Mouse (Mus musculus) activated CD4-positive, CD25-positive, alpha-beta regulatory T cell, adult 9 weeks (primary cell): ENCODE results near the gene Snx15. TPM values are rescaled to one million over a fixed set of nuclear protein-coding genes. Genes with fewer than 3 reads are reported as not detected.

Source experiments
- polyA plus RNA-seq: library from polyadenylated mRNA; unstranded; fragments of 100-300 nt; shearing (Covaris generic); gene quantifications from one replicate; pipeline ENCODE4 v1.2.1, GENCODE M21; 2017

Snx15 gene
- polyA plus RNA-seq, result 36.4 TPM

DNA sequence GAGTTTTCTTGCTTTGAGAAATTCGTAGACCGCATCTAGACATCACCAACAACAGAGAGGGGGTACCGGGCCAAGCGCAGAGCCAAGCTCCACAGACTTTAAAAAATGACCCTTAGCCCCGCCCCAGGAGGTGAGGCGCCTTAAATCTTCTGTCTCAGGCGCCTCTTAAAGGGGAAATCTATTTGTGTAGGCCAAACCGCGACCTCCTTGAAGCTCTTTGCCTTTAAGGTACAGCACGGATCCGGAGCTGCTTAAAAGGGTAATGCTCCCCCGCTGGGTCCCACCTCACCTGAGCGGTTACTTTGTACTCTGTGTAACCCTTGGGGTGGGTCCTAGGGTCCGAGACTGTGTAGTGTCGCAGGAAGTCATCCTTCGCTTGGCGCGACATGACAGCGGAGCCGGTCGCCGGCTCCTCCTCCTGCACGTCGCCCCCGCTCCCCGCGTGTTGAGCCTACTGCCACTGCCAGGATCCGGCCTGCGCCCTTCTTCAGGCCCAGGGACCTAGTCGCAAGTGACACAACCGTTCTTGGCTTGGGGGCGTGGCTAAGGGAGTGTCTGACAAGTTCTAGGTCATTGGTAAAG is at the start of gene Snx15:
TSS of gene Snx15 (minus strand) at position 545 of the 582 bp plus-strand sequence.

GRCm38 (mm10) chr19:6141394-6141749 is 13.3 kb upstream of the Snx15 start, which contains the start of gene Arl2:
Arl2 (minus strand) TSS chr19:6141548.

GRCm38 (mm10) chr19:6140678-6141393 is 12.7 kb upstream of the Snx15 start, which contains the start of gene Batf2:
Batf2 (plus strand) TSS chr19:6140983.

DNA sequence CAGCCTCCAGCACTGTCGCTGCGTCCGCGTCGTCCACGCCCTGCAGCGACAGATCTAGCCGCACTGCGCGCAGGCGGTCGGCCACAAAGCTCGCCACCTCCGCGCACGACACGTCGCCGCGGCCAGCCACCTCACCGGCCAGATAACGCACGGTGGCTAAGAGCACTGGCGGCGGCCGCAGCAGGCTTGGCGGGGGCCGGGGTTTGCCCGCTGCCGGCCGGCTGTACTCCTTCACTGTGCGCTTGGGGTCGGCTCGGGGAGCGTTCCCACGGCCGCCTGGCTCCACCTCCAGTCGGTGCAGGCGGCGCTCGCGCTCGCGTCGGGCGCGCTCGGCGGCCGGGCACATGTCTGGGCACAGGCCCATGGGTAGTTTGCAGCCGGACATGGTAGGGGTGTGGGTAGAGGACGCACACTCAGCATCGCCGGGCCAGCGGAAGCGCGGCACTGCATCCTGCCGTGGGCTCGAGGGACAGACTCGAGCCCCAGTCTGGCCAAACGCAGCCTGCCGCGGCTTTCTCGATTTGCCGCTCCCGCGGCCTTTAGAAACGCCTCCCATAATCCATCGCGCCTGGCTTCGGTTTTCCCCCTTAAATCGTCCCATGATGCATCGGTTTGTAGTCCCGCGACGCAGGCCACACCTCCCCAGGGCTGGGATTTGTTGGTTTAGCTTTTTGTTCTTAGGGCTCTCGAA is 10.0 kb downstream of the Snx15 start, which contains the start of gene Sac3d1:
TSS of gene Sac3d1 (minus strand) at position 665 of the 691 bp plus-strand sequence.

DNA sequence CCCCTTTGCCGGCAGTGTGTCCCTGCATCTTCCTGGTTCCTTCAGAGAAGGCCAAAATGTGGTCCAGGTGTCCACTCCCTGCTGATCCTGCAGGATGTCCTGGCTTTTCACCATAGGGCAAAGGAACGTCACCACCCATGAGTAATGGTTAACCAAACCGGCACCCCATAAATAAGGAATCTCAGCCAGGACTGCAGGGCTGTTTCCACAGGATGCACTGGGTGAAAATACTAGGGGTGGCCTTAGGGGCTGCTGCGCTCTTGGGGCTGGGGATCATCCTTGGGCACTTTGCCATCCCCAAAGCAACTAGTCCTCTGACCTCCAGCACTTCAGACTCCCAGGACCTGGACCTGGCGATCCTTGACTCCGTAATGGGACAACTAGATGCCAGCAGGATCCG is 22.5 kb downstream of the Snx15 start, which contains the start of gene Naaladl1:
TSS of gene Naaladl1 (plus strand) at position 197 of the 400 bp plus-strand sequence.

DNA sequence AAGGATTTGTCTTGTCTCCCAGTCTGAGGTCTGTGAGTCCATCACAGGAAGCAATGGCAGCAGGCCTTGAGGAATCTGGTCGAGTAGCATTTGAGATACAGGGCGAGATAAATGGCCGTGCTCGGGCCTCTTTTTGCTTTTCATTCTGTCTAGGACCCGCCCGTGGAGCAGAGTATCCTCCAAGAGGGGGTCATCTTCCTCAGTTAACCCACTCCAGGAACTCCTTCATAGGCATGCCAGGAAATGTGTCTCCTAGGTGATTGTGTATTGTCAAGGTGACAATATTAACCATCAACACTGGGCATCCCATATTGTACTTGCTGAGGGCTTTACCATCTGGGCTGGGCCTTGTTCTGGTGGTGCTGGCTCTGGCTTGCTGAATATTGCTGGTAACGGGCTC is 34.0 kb downstream of the Snx15 start, which contains the start of gene AC131692.1:
TSS of gene AC131692.1 (plus strand) at position 301 of the 400 bp plus-strand sequence.

GRCm38 (mm10) chr19:6084478-6085248 is 43.4 kb downstream of the Snx15 start, which contains the start of the genes Zfpl1 and Cdca5:
Zfpl1 (minus strand) TSS chr19:6084956.
Cdca5 (plus strand) TSS chr19:6084983.

DNA sequence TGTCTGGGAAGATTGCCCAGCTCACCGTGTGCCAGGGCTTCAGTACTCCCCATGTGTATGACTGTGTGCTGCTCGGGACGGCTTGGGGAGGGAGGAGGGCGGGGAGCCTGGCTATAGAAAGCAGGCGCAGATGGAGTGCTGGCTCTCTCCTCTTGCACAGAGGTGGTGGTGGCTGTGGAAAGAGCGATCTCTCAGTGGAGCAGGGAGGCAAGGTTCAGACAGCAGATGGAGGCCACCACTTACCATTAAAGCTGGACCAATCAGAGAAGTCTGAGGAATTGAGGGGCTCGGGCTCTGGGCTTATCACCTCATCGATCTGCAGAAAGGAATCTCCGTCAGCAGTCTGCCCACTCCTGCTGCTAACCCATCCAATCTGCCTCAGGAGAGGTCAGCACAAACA is 45.9 kb downstream of the Snx15 start, which contains the start of gene Gm28374:
TSS of gene Gm28374 (minus strand) at position 101 of the 400 bp plus-strand sequence.

GRCm38 (mm10) chr19:6079983-6080480 is 48.1 kb downstream of the Snx15 start, which contains the start of gene Tmem262:
Tmem262 (plus strand) TSS chr19:6080033.

GRCm38 (mm10) chr19:6076564-6077393 is 51.3 kb downstream of the Snx15 start, which contains the start of gene Vps51:
Vps51 (minus strand) TSS chr19:6077231.

Other genes with a start within 250 kb of the Snx15 start
- 1.1 TPM for gene Tigd3, start 234.2 kb downstream of the Snx15 start, polyA plus RNA-seq
- gene Dpf2, start 215.3 kb downstream of the Snx15 start, polyA plus RNA-seq, result 198 TPM
- gene Cdc42ep2, start 203.5 kb downstream of the Snx15 start, polyA plus RNA-seq, result 0.26 TPM
- gene Pola2, start 164.1 kb downstream of the Snx15 start, polyA plus RNA-seq, result 49.8 TPM
- not detected for gene Slc22a20, start 142.2 kb downstream of the Snx15 start, polyA plus RNA-seq
- gene Capn1, start 112.4 kb downstream of the Snx15 start, polyA plus RNA-seq, result 80.8 TPM
- gene Syvn1, start 81.7 kb downstream of the Snx15 start, polyA plus RNA-seq, result 60.1 TPM
- gene Mrpl49, start 70.5 kb downstream of the Snx15 start, polyA plus RNA-seq, result 45.4 TPM
- 1,033 TPM for gene Fau, start 70.5 kb downstream of the Snx15 start, polyA plus RNA-seq
- 6.5 TPM for gene Znhit2, start 67.1 kb downstream of the Snx15 start, polyA plus RNA-seq
- 20.0 TPM for gene Tm7sf2, start 59.9 kb downstream of the Snx15 start, polyA plus RNA-seq
- 86.7 TPM for gene Vps51, start 51.1 kb downstream of the Snx15 start, polyA plus RNA-seq
- not detected for gene Tmem262, start 48.3 kb downstream of the Snx15 start, polyA plus RNA-seq
- 0.61 TPM for gene Gm28374, start 46.0 kb downstream of the Snx15 start, polyA plus RNA-seq
- 55.0 TPM for gene Zfpl1, start 43.3 kb downstream of the Snx15 start, polyA plus RNA-seq
- 5.0 TPM for gene Cdca5, start 43.3 kb downstream of the Snx15 start, polyA plus RNA-seq
- gene AC131692.1, start 33.9 kb downstream of the Snx15 start, polyA plus RNA-seq, result not detected
- not detected for gene Naaladl1, start 22.5 kb downstream of the Snx15 start, polyA plus RNA-seq
- gene Sac3d1, start 9.7 kb downstream of the Snx15 start, polyA plus RNA-seq, result 2.3 TPM
- gene Batf2, start 12.7 kb upstream of the Snx15 start, polyA plus RNA-seq, result not detected
- gene Arl2, start 13.2 kb upstream of the Snx15 start, polyA plus RNA-seq, result 18.3 TPM
- not detected for gene Majin, start 56.1 kb upstream of the Snx15 start, polyA plus RNA-seq
- not detected for gene Gpha2, start 98.1 kb upstream of the Snx15 start, polyA plus RNA-seq
- gene Ppp2r5b, start 107.6 kb upstream of the Snx15 start, polyA plus RNA-seq, result 10.3 TPM
- 47.3 TPM for gene Atg2a, start 113.4 kb upstream of the Snx15 start, polyA plus RNA-seq
- gene Ehd1, start 148.4 kb upstream of the Snx15 start, polyA plus RNA-seq, result 26.2 TPM
- 0.18 TPM for gene Cdc42bpg, start 178.2 kb upstream of the Snx15 start, polyA plus RNA-seq
- gene Men1, start 206.7 kb upstream of the Snx15 start, polyA plus RNA-seq, result 66.7 TPM
- 114 TPM for gene Map4k2, start 212.8 kb upstream of the Snx15 start, polyA plus RNA-seq
- 239 TPM for gene Sf1, start 235.4 kb upstream of the Snx15 start, polyA plus RNA-seq